Mouse (Mus musculus): ENCODE results near the gene Rrp12.

Gene Rrp12

DNA sequence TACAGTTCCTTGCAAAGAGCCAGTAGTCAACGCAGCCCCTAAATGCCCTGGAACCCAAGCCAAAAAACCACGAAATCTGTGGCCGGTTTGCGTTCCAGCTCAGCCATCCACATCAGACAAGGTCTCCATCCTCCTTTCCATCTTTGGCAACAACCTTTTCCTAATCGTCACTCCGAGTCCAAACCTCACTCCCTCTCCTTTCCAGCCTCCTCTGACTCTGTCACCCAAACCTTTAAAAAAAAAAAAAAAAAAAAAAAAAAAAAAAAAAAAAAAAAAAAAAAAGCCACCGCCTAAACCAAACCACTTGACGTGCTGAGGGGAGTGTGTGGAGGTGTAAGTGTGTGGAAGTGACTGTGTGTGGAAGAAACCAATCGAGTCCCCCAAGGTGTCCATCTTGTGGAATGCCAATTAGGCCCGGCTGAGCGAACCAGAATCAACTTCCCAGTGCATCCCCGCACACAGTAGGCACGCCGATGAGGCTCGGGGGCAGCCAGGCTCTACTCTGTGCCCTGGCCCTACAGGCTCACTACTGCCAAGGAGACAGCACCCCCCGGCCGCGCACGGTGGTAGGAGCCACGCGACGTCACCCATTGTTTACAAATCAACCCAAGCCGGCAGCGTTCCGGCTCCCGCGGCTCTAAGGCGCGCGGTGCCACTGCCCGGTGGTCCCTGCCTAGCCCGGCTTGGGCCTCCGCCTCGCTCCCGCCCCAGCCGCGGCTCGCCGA, 66.4 kb downstream of the Rrp12 start, which contains the start of gene Frat1:
Frat1 (plus strand) TSS at position 590 of the 725 bp plus-strand sequence.
- DNase-seq, result peak; percentile 86

DNA sequence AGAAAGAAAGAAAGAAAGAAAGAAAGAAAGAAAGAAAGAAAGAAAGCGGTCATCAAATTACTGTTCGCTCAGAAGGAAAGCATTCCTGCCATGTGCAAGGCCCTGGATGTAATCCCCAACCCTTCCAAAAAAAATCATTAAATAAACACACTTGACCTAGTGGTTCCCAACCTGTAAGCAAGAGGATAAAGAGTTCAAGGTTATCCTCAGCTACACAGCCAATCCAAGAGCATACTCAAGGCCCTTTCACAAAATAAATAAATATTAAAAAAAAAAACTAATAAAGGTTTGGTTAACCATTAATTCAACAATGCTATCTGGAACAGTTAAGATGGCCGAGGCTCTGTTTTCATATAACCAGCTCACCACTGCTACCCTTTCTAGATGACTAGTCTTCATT, 67.0 kb downstream of the Rrp12 start:
- DNase-seq, result no peak

DNA sequence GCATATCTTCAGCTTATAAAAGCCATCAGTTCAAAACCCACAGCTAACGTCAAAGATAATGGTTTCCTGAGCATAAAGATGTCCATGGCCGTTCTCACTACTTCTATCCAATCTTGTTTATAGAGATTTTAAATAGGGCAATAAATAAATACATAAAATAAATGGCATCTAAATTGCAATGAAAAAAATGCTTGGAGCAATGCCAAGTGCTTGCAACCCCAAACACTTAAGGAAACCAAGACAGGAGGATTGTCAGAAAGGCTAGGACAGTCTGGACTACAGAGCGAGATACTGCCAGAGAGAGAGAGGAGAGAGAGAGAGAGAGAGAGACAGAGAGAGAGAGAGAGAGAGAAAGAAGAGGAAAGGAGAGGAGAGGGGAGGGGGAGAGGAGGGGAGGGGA, 69.4 kb downstream of the Rrp12 start:
- no peak for DNase-seq

DNA sequence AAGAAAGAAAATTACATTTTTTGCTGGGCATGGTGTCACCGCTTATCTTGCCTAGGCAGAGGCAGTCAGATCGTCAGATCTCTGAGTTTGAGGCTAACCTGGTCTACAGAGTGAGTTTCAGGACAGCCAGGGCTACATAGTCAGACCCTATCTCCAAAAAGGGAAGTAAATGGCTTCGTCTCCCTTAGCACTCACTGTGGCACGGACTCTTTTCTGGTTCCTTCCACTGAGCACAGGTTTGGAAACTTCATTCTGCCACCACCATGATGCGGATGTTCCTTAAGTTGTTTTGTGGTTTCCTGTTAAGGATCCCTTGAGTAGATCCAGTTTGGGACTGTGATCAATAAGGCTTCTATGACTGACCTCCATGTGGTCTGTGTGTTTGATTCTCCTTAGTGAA, 71.0 kb downstream of the Rrp12 start:
- DNase-seq, result no peak

DNA sequence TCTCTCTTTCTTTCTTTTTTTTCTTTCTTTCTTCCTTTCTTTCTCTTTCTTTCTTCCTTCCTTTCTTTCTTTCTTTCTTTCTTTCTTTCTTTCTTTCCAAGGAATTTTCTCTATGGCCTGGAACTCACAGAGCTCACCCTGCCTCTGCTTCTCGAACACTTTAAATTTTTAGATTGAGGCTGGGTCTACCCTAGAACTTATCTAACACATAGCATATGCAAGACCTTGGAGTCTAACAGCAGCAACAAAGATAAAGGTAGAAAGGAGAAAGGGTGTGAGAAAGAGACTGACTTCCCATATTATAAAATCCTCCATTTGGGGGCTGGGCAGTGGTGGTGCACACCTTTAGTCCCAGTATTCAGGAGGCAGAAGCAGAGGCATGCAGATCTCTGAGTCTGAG, 73.4 kb downstream of the Rrp12 start:
- no peak for DNase-seq

DNA sequence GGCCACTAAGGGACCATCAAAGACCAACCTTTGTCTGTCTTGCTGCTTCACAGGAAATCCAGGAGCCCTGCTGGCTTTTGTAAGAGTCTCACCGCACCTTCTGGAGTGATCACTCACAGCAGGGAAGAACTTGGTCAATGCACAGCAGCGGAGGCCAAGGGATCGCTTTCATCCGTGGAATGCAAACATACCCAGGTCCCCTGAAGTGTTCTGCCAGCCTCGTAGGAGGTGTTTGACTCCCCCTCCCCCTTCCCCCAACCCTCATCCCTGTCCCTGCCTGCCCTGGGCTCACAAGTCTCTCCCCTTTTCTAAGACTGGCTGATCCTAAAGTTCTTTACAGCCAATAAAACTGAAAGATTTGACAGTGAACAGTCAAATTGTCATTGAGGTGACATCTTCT, 74.5 kb downstream of the Rrp12 start:
- DNase-seq, result no peak

DNA sequence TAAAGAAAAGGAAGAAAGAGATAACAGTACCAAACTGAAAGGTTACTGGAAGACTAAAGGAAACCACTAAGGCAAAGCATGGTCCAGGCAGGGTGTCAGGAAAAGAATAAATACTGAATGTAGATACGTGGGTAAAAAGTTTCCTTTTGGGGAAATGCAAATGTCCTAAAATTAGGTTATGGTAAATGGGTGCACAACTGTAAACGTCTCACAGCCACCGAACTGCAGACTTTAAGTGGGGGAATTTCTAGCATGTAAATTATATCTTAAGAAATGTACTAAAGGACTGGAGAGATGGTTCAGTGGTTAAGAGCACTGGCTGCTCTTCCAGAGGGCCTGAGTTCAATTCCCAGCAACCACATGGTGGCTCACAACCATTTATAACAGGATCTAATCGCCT, 77.2 kb downstream of the Rrp12 start:
- no peak for DNase-seq

DNA sequence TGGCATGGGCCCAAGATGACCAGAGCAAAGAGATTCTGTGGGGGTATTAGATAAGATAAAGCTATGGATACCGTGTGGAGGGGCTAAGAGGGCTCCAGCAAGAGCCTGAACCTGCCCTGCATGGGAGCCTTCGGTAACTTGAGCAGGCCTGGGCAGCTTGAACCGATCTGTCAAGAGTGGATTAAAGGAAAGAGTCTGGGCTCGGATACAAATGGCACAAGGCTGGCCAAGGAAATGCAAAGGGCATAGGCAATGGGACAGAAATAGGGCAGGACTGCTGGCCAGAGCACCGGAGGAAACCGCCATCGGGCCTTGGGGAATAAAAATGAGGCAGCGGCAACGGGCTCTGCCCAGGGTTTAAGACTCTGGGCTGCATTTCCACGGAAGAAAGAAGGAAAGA, 78.6 kb downstream of the Rrp12 start:
- DNase-seq, result no peak

DNA sequence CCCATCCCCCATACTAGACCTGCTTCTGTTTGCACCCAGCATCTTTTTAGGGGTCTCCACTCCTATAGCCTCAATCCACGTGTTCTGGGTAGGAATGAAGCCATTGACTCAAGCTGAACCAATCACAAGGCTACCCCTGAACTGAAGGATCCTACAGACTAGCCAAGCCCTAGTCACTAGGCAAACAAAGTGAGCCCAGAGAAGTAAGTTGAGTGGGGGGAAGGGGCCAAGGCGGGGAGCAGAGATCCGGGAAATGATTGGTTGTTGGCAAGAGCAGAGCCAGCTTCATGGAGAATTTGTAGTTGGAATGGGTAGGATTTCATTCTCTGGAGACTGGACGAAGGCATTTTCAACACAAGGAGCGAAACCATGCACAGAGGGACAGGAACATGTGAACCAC, 79.1 kb downstream of the Rrp12 start:
- DNase-seq, result no peak

DNA sequence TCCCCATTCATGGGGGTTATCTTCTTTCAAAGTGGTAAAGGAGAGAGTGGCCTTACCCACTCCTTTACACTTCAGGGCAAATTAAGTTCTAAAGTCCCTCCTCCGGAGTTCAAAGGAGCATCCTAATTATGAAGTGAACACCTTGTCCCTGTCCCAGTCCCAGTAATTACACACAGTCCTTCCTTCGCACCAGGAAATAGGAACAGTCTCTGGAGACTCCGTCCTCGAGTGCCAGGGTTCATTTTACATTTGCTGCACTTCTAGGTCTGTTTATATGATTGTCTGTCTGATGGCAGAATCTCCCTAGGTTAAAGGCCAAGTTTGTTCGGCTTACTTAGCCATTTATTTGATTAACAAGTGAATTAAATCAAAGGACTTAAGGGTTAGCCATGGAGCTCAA, 79.6 kb downstream of the Rrp12 start:
- DNase-seq, result no peak

DNA sequence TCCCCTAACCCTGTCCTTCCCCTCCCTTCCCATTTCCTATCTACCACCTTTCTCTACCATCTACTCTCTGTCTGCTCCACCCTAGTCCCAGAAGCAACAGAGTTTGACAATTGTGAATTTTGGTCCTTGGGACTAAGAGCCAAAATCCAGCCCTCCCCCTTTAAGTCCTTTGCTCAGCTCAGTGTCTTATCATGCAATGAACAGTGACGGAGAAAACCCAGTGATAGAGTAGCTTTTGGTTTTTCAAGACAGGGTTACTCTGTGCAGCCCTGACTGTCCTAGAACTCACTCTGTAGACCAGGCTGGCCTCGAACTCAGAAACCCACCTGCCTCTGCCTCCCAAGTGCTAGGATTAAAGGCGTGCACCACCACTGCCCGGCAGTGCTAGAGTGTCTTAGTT, 82.6 kb downstream of the Rrp12 start:
- no peak for DNase-seq
